Mouse (Mus musculus): ENCODE measurements around the gene Atp7a. TPM values are rescaled to one million over a fixed set of nuclear protein-coding genes. Genes with fewer than 3 reads are reported as not detected.

The Atp7a gene
- polyA plus RNA-seq, 1 experiment from 2014 or later = 27.8 TPM

- H3K36me3 ChIP-seq = no peaks in the 10 kb centered on the region
- H3K4me1 ChIP-seq = no peaks in the 10 kb centered on the region
- 82% methylated on average over 6 of the region's 6 CpGs for WGBS
- no peak within 1 kb of the TSS for H3K27ac ChIP-seq (replicated peaks)
- no peak within 1 kb of the TSS for H3K4me2 ChIP-seq (replicated peaks)
- no peaks in the 10 kb centered on the region for H3K9me3 ChIP-seq
- no peak within 1 kb of the TSS for H3K4me3 ChIP-seq
- H3K27me3 ChIP-seq = no peaks in the 10 kb centered on the region
- ATAC-seq (ENCODE audit: low FRiP score, low read depth) = no peak
- no peak within 1 kb of the TSS for H3K9ac ChIP-seq (replicated peaks)
Observed at GRCm38 (mm10) chrX:106142936-106143335, 115.9 kb downstream of the Atp7a start, which contains the start of gene Tlr13. Gene Tlr13, plus strand, starts transcription at chrX:106143204.

- H3K4me2 ChIP-seq (replicated peaks) = no peak overlapping the region
- ATAC-seq (ENCODE audit: low FRiP score, low read depth) = no peak
- no peaks in the 10 kb centered on the region for H3K4me1 ChIP-seq
- WGBS = 86% methylated on average over 1 of the region's 1 CpGs
- H3K27ac ChIP-seq (replicated peaks) = no peak overlapping the region
- no peak overlapping the region for H3K4me3 ChIP-seq
- no peaks in the 10 kb centered on the region for H3K9me3 ChIP-seq
- no peaks in the 10 kb centered on the region for H3K36me3 ChIP-seq
- H3K27me3 ChIP-seq = no peaks in the 10 kb centered on the region; the same call in 1 of the 2 replicates
- H3K9ac ChIP-seq (replicated peaks) = no peak overlapping the region
Observed at GRCm38 (mm10) chrX:106148185-106148584, 121.1 kb downstream of the Atp7a start.

GRCm38 (mm10) chrX:106149460-106149859 is 122.4 kb downstream of the Atp7a start:
- Histone ChIP-seq H3K4me2 (replicated peaks) (no peak overlapping the region), H3K9me3 (no peaks in the 10 kb centered on the region), H3K9ac (replicated peaks) (no peak overlapping the region), H3K36me3 (no peaks in the 10 kb centered on the region), H3K4me3 (no peak overlapping the region), H3K27ac (replicated peaks) (no peak overlapping the region), H3K4me1 (no peaks in the 10 kb centered on the region), H3K27me3 (no peaks in the 10 kb centered on the region; the same call in 1 of the 2 replicates)
- ATAC-seq (ENCODE audit: low FRiP score, low read depth) = no peak
- 82% methylated on average over 3 of the region's 3 CpGs for WGBS

- no peaks in the 10 kb centered on the region; the same call in 1 of the 2 replicates for H3K27me3 ChIP-seq
- H3K9me3 ChIP-seq = no peaks in the 10 kb centered on the region
Observed at GRCm38 (mm10) chrX:106154180-106154586, 127.1 kb downstream of the Atp7a start.

GRCm38 (mm10) chrX:106155892-106156291 is 128.8 kb downstream of the Atp7a start:
- ATAC-seq (ENCODE audit: low FRiP score, low read depth) = no peak
- no peaks in the 10 kb centered on the region for H3K36me3 ChIP-seq
- no peaks in the 10 kb centered on the region for H3K9me3 ChIP-seq
- H3K9ac ChIP-seq (replicated peaks) = no peak overlapping the region
- H3K4me2 ChIP-seq (replicated peaks) = no peak overlapping the region
- no peaks in the 10 kb centered on the region for H3K4me1 ChIP-seq
- no peaks in the 10 kb centered on the region for H3K27me3 ChIP-seq
- H3K4me3 ChIP-seq = no peak overlapping the region
- no peak overlapping the region for H3K27ac ChIP-seq (replicated peaks)
- WGBS = 73% methylated on average over 4 of the region's 4 CpGs

More at GRCm38 (mm10) chrX:106154180-106154586, 127.1 kb downstream of the Atp7a start:
- ATAC-seq (ENCODE audit: low FRiP score, low read depth) = no peak
- Histone ChIP-seq H3K4me1 (no peaks in the 10 kb centered on the region), H3K4me3 (no peak overlapping the region), H3K36me3 (no peaks in the 10 kb centered on the region), H3K9ac (replicated peaks) (no peak overlapping the region), H3K4me2 (replicated peaks) (no peak overlapping the region), H3K27ac (replicated peaks) (no peak overlapping the region)

- H3K4me2 ChIP-seq (replicated peaks) = no peak overlapping the region
- no peaks in the 10 kb centered on the region for H3K36me3 ChIP-seq
- ATAC-seq (ENCODE audit: low FRiP score, low read depth) = no peak
- H3K27ac ChIP-seq (replicated peaks) = no peak overlapping the region
- no peak overlapping the region for H3K4me3 ChIP-seq
- WGBS = 65% methylated on average over 5 of the region's 5 CpGs
- no peaks in the 10 kb centered on the region; the same call in 1 of the 2 replicates for H3K27me3 ChIP-seq
- H3K9ac ChIP-seq (replicated peaks) = no peak overlapping the region
- no peaks in the 10 kb centered on the region for H3K4me1 ChIP-seq
- H3K9me3 ChIP-seq = no peaks in the 10 kb centered on the region
Observed at GRCm38 (mm10) chrX:106163995-106164394, 136.9 kb downstream of the Atp7a start.

GRCm38 (mm10) chrX:106164555-106164954 is 137.5 kb downstream of the Atp7a start:
- 72% methylated on average over 5 of the region's 5 CpGs for WGBS
- Histone ChIP-seq H3K27me3 (no peaks in the 10 kb centered on the region; the same call in 1 of the 2 replicates), H3K9ac (replicated peaks) (no peak overlapping the region), H3K9me3 (no peaks in the 10 kb centered on the region), H3K4me1 (no peaks in the 10 kb centered on the region), H3K36me3 (no peaks in the 10 kb centered on the region), H3K4me3 (no peak overlapping the region), H3K4me2 (replicated peaks) (no peak overlapping the region), H3K27ac (replicated peaks) (no peak overlapping the region)
- ATAC-seq (ENCODE audit: low FRiP score, low read depth) = no peak

GRCm38 (mm10) chrX:106165089-106165488 is 138.0 kb downstream of the Atp7a start:
- Histone ChIP-seq H3K27me3 (no peaks in the 10 kb centered on the region; the same call in 1 of the 2 replicates), H3K27ac (replicated peaks) (no peak overlapping the region), H3K9ac (replicated peaks) (no peak overlapping the region), H3K4me2 (replicated peaks) (no peak overlapping the region), H3K4me3 (no peak overlapping the region), H3K9me3 (no peaks in the 10 kb centered on the region), H3K36me3 (no peaks in the 10 kb centered on the region), H3K4me1 (no peaks in the 10 kb centered on the region)
- WGBS = 89% methylated on average over 1 of the region's 1 CpGs
- no peak for ATAC-seq (ENCODE audit: low FRiP score, low read depth)

GRCm38 (mm10) chrX:106171106-106171852 is 144.2 kb downstream of the Atp7a start:
- peak; percentile 85 for ATAC-seq (ENCODE audit: low FRiP score, low read depth)
- peak overlapping the region; percentile 32 for H3K4me3 ChIP-seq
- peak overlapping the region; percentile 48 for H3K4me2 ChIP-seq (replicated peaks)
- H3K27ac ChIP-seq (replicated peaks) = no peak overlapping the region
- no peaks in the 10 kb centered on the region for H3K9me3 ChIP-seq
- WGBS = 31% methylated on average over 18 of the region's 18 CpGs
- no peak overlapping the region for H3K9ac ChIP-seq (replicated peaks)
- no peaks in the 10 kb centered on the region for H3K36me3 ChIP-seq
- H3K27me3 ChIP-seq = no peaks in the 10 kb centered on the region; the same call in 1 of the 2 replicates
- no peaks in the 10 kb centered on the region for H3K4me1 ChIP-seq

GRCm38 (mm10) chrX:106171853-106172154 is 144.7 kb downstream of the Atp7a start:
- Histone ChIP-seq H3K4me3 (peak overlapping the region; percentile 32; the same call in 1 of the 2 replicates), H3K4me1 (no peaks in the 10 kb centered on the region), H3K27me3 (no peaks in the 10 kb centered on the region; the same call in 1 of the 2 replicates), H3K9ac (replicated peaks) (no peak overlapping the region), H3K9me3 (no peaks in the 10 kb centered on the region), H3K27ac (replicated peaks) (no peak overlapping the region), H3K36me3 (no peaks in the 10 kb centered on the region), H3K4me2 (replicated peaks) (peak overlapping the region; percentile 48)
- 54% methylated on average over 5 of the region's 6 CpGs for WGBS
- ATAC-seq (ENCODE audit: low FRiP score, low read depth) = peak; percentile 59

Data from midbrain, embryonic 12.5 days (tissue).